Mouse (Mus musculus) heart, adult 9 months (tissue): ENCODE measurements around the gene Cog5.
A peak's percentile ranks its signal among the peaks of the same experiment; 100 is the strongest.

ENCODE experiments used
- DNase-seq, 2 experiments: peaks; one replicate each; pipeline ENCODE4 v3.0.0; 2022; ENCODE audit warnings: low spot score in 2 of 2

The Cog5 gene

DNA sequence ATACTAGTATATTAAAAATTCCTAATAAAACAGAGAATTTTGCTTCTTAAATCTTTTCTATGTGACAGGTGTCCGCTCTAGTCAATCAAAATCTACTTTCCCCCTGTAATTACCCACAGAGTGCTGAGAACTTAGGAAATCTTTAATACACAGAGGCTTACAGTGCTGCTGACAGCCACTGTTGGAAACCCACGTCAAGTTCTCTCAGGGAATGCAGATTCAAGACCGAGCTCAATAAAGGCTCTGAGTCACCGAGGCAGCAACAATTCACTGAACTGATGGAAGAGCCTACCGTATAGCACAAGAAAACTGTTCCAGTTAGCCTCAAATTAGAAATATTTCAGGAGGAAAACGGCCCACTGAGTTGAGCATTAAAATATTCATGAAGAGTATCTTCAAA, 329.1 kb downstream of the Cog5 start:
- no peak for DNase-seq

DNA sequence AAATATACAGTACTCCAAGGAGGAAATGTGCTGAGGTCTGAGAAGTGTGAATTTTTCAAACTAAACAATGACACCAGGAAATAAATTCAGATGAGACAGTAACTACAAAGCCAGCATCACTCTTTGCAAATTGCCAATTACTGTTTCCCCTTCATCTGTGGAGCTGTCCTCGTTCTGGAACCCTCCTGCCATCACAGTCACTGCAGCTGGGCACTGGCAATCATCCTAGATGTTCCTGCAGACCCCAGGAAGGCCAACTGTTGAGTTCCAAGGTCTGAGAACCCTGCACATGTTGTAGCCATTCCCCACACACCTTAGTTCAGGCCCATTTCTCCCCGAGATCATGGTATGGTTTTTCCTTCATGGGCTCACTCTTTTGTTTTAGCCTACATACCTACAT, 329.5 kb downstream of the Cog5 start:
- DNase-seq: no peak

DNA sequence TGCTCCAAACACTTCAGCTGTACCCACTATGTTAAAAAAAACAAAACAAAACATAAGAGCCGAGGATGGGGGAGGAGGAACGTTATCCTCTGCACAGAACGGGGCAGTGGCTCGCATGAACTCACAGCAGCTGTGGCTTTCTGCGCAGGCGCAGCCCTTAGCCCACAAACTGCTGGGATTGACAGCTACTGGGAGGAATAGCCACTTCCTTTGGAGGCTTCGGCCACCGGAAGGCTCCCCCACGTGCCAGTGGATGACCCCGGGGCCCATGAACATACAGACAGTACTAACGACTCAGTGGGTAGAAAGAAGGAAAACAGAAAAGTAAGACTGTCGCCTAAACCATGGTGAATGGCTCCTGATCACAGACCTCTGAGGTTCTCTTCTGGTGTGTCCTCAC, 330.0 kb downstream of the Cog5 start:
- DNase-seq: peak in 1 of 2 experiments; percentile 15

DNA sequence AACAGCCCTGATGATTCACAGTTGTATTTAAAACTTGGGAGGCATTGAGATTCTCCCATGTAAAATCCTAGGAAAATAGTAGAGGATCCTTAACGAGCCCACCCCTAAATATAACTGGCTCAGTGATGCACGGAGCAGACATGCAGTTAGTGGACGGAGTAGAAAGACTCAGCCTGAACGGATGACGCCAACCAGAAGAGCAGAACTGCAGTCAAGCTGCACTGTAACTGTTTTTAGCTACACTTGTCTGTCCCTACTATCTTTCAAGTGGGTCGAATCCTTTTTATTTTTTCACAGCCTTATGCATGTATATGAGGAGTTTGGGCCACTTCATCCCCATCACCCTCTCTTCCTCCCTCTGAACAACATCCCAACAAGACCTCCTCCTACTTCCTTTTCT, 331.1 kb downstream of the Cog5 start:
- no peak for DNase-seq

GRCm38 (mm10) chr12:31986463-31986862, 331.8 kb downstream of the Cog5 start:
- no peak for DNase-seq
